Mouse (Mus musculus) retina, embryonic 14.5 days (tissue): ENCODE results near the gene Snx29.
"Not testable (repeated sequence)": the region's sequence is repeated elsewhere in the genome, so short reads cannot be mapped to it uniquely, and the experiment has no call there.

Experiments used
- DNase-seq: peaks from one replicate; pipeline ENCODE4 v3.0.0-alpha.2; 2015; ENCODE audit warnings: low spot score

Gene Snx29

GRCm38 (mm10) chr16:11360576-11360975 is 37.9 kb downstream of the Snx29 start:
- DNase-seq, result not testable (repeated sequence)

- DNase-seq, result peak; percentile 67
These were observed 42.9 kb downstream of the Snx29 start for GRCm38 (mm10) chr16:11365626-11366025.

GRCm38 (mm10) chr16:11366851-11367250 is 44.1 kb downstream of the Snx29 start:
- DNase-seq, result no peak

GRCm38 (mm10) chr16:11368412-11368811 is 45.7 kb downstream of the Snx29 start:
- DNase-seq, result no peak

- peak; percentile 14 for DNase-seq
These were observed 46.5 kb downstream of the Snx29 start for GRCm38 (mm10) chr16:11369162-11369561.

- peak; percentile 58 for DNase-seq
These were observed 46.9 kb downstream of the Snx29 start for GRCm38 (mm10) chr16:11369642-11370041.

- DNase-seq, result no peak
These were observed 47.4 kb downstream of the Snx29 start for GRCm38 (mm10) chr16:11370132-11370544.

- DNase-seq, result no peak
These were observed 56.6 kb downstream of the Snx29 start for GRCm38 (mm10) chr16:11379264-11379663.

- no peak for DNase-seq
These were observed 57.3 kb downstream of the Snx29 start for GRCm38 (mm10) chr16:11380038-11380437.

GRCm38 (mm10) chr16:11380871-11381270 is 58.2 kb downstream of the Snx29 start:
- no peak for DNase-seq

- no peak for DNase-seq
These were observed 61.7 kb downstream of the Snx29 start for GRCm38 (mm10) chr16:11384361-11384760.

GRCm38 (mm10) chr16:11385150-11385549 is 62.4 kb downstream of the Snx29 start:
- no peak for DNase-seq

- DNase-seq, result no peak
These were observed 63.1 kb downstream of the Snx29 start for GRCm38 (mm10) chr16:11385798-11386197.

GRCm38 (mm10) chr16:11386221-11386620 is 63.5 kb downstream of the Snx29 start:
- DNase-seq, result no peak

- no peak for DNase-seq
These were observed 65.4 kb downstream of the Snx29 start for GRCm38 (mm10) chr16:11388085-11388484.

GRCm38 (mm10) chr16:11389324-11389723 is 66.6 kb downstream of the Snx29 start:
- no peak for DNase-seq

- no peak for DNase-seq
These were observed 73.9 kb downstream of the Snx29 start for GRCm38 (mm10) chr16:11396570-11396969.

- no peak for DNase-seq
These were observed 76.7 kb downstream of the Snx29 start for GRCm38 (mm10) chr16:11399386-11399785.

GRCm38 (mm10) chr16:11399845-11400565 is 77.3 kb downstream of the Snx29 start:
- DNase-seq, result no peak

- no peak for DNase-seq
These were observed 78.2 kb downstream of the Snx29 start for GRCm38 (mm10) chr16:11400936-11401335.

GRCm38 (mm10) chr16:11405193-11405592 is 82.5 kb downstream of the Snx29 start:
- DNase-seq, result no peak

- DNase-seq, result no peak
These were observed 83.5 kb downstream of the Snx29 start for GRCm38 (mm10) chr16:11406201-11406600.

GRCm38 (mm10) chr16:11406622-11407021 is 83.9 kb downstream of the Snx29 start:
- no peak for DNase-seq
